Mouse (Mus musculus) stomach, embryonic 15.5 days (tissue): Measurements from ENCODE around the gene Rab5b. TPM values are rescaled to one million over a fixed set of nuclear protein-coding genes. Genes with fewer than 3 reads are reported as not detected.
A peak's percentile ranks its signal among the peaks of the same experiment; 100 is the strongest.

Source experiments
- ATAC-seq: fragments of 200-750 bp; cut with Nextera tagmentation; 2 replicates; pipeline ENCODE4 v1.8.0; 2017; ENCODE audit warnings: low read depth, moderate number of reproducible peaks, moderate TSS enrichment; ENCODE audit not compliant: insufficient read depth, low FRiP score
- H3K27ac ChIP-seq: fragments of 300-500 bp; sonication (generic); 2 replicates; pipeline ENCODE4 v1.5.1; 2015; ENCODE audit warnings: mild to moderate bottlenecking, inconsistent platforms
- H3K27me3 ChIP-seq: fragments of 300-500 bp; sonication (generic); replicated peaks from 2 replicates; pipeline ENCODE4 v1.6.1; 2015; ENCODE audit warnings: inconsistent platforms
- H3K36me3 ChIP-seq: fragments of 300-500 bp; sonication (generic); 2 replicates; pipeline ENCODE4 v1.6.1; 2015; ENCODE audit warnings: inconsistent platforms
- H3K4me1 ChIP-seq: fragments of 300-500 bp; sonication (generic); 2 replicates; pipeline ENCODE4 v1.6.1; 2015; ENCODE audit warnings: inconsistent platforms
- H3K4me2 ChIP-seq: fragments of 300-500 bp; sonication (generic); 2 replicates; pipeline ENCODE4 v1.6.1; 2015; ENCODE audit warnings: mild to moderate bottlenecking, inconsistent platforms
- H3K4me3 ChIP-seq: fragments of 300-500 bp; sonication (generic); replicated peaks from 2 replicates; pipeline ENCODE4 v1.5.1; 2015; ENCODE audit warnings: inconsistent platforms
- H3K9ac ChIP-seq: fragments of 300-500 bp; sonication (generic); 2 replicates; pipeline ENCODE4 v1.6.1; 2015; ENCODE audit warnings: inconsistent platforms
- H3K9me3 ChIP-seq: fragments of 300-500 bp; sonication (generic); 2 replicates; pipeline ENCODE4 v1.6.1; 2016; ENCODE audit warnings: inconsistent platforms
- WGBS: fragments of 180-500 bp; shearing (Covaris S2); methylation state at CpG from one replicate; pipeline ENCODE4 v1.1.7; 2015; 5-methylcytosine and 5-hydroxymethylcytosine counted together
- polyA plus RNA-seq: library from polyadenylated mRNA; unstranded; fragments of >200 nt; fragmentation: Nextera tagmentation; extraction: Ambion mirVana; gene quantifications from 2 replicates; pipeline ENCODE4 v1.2.1, GENCODE M21; 2015

The Rab5b gene
- polyA plus RNA-seq, 1 experiment from 2014 or later, result 68.9 TPM

DNA sequence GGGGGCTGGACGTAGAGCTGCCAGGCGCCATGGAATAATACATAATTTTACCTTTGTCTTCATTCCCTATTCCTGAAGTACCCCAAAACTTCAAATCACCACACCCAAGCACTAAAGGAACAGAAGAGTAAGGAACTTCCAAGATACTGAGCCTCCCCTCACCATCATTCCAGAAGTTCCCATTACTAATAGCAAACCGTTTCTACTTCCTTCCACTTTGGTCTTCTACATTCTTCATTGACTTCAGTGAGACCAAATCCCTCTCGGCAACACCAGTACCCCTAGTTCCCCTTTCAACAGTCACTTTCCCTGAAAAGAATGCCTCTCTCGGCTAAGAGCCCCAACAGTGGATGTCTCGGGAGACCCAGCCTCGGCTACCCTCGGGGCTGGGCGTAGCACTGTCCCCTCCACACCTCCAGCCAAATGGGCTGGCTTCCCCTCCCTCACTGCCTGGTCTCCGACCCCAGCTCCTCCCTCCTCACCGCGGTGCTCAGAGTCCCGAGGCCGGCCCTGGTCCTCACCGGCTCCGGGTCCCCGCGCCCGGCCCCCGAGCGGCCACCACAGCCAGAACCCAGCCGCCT is 563 bp downstream of the Rab5b start:
- Histone ChIP-seq H3K27ac (peak overlapping the region; percentile 99), H3K9ac (peak overlapping the region; percentile 99), H3K9me3 (no peaks in the 10 kb centered on the region), H3K36me3 (peaks cover 21% of the 10 kb centered on the region), H3K4me1 (peaks cover 3% of the 10 kb centered on the region; the same call in 1 of the 2 replicates), H3K4me3 (peak overlapping the region; percentile 95), H3K27me3 (no peaks in the 10 kb centered on the region), H3K4me2 (peak overlapping the region; percentile 65)
- no peak; the same call in 1 of the 2 replicates for ATAC-seq
- under 1% methylated on average over 22 of the region's 22 CpGs for WGBS

DNA sequence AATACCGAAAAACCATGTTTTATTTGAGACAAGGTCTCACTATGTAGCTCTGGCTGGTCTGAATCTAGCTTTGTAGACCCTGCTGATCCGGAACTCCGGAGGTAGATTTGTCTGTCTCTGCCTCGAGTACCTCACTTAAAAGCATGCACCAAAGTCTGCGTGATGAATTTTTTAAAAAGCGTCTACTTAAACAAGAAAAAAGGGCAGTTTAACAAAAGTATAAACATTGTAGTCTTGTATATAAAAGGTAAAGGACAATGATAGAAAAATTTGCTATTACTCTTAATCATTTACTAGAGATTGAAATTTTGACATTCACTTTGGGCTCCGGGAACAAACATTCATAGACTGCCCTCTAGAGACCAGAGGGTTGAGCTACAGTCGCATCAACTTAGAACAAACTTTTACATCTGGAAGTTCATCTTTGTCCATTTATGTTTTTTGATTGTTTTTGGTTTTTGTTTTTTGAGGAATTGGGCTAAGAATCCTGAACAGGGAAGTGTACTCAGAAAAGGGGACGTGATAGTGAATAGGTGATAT is 21.5 kb downstream of the Rab5b start:
- peak overlapping the region; percentile 17; the same call in 1 of the 2 replicates for H3K9ac ChIP-seq
- H3K4me1 ChIP-seq, result peaks cover 7% of the 10 kb centered on the region
- WGBS, result 1% methylated on average over 9 of the region's 9 CpGs
- H3K36me3 ChIP-seq, result 0 out of 2 replicates have a peak, but pooled peaks cover under 1% of the 10 kb centered on the region
- no peaks in the 10 kb centered on the region for H3K27me3 ChIP-seq
- H3K27ac ChIP-seq, result peak overlapping the region; percentile 40
- peak overlapping the region; percentile 69 for H3K4me3 ChIP-seq
- H3K9me3 ChIP-seq, result no peaks in the 10 kb centered on the region
- ATAC-seq, result no peak
- peak overlapping the region; percentile 81 for H3K4me2 ChIP-seq

DNA sequence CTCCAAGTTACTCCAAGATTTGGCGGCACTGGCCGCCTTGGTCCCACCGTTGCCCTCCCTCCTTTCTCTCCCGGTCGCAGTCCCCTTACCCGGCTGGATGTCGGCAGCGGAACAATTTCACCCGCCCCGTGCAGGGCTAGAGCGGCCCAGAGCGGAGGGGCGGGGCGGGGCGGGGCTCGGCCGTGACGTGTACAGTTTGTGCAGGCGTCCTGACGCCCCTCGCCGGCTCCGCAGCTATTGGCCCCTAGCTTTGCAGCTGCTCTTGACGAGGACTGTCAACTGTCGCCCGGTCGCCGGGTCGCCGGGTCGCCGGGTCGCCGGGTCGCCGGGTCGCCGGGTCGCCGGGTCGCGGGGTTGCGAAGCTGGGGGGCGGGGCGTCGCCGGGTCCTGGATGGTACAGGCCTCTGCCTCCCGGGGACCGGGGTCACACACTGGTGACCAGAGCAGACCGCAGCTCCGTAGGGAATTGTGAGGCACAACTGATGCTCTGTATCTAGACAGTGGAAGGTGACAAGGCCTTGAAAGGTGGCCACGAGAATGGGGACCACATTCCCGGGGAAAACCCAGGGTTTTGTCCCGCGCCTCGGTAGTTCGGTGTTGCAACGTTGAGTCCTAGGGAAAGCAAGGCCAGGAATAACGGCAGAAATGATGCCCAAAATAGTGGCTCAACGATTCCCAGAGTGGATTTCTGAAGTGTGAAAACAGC is 22.1 kb downstream of the Rab5b start, which contains the start of gene Suox:
Suox (minus strand) TSS at position 311 of the 706 bp plus-strand sequence.
- Histone ChIP-seq H3K36me3 (no peaks in the 10 kb centered on the region), H3K9ac (peak within 1 kb of the TSS; percentile 17), H3K4me2 (peak within 1 kb of the TSS; percentile 81), H3K4me1 (peaks cover 8% of the 10 kb centered on the region), H3K27me3 (no peaks in the 10 kb centered on the region), H3K9me3 (no peaks in the 10 kb centered on the region), H3K27ac (peak within 1 kb of the TSS; percentile 40), H3K4me3 (peak within 1 kb of the TSS; percentile 69)
- WGBS, result under 1% methylated on average over 59 of the region's 60 CpGs
- peak; percentile 92 for ATAC-seq

DNA sequence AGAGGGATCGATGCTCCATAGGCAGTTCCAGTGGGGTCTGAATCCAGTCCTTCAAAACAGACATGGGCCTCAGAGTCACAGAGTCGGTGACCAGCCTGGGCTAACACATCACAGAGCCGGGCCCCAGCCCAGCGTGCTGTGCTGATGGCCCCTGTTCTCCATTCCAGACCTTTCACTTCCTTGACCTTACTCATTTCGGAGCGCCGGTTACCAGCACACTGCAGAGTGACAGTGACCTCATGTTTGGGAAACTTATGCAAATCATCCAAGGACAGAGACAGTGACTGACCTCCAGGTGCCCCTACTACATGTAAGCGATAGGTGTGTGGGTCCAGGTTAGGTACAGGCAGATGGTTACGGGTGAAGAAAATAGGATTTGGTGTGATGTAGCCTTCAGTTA is 24.9 kb downstream of the Rab5b start:
- Histone ChIP-seq H3K4me2 (no peak overlapping the region), H3K9ac (no peak overlapping the region), H3K36me3 (no peaks in the 10 kb centered on the region), H3K4me3 (no peak overlapping the region), H3K4me1 (peaks cover 15% of the 10 kb centered on the region), H3K27ac (no peak overlapping the region), H3K27me3 (no peaks in the 10 kb centered on the region), H3K9me3 (no peaks in the 10 kb centered on the region)
- no peak for ATAC-seq
- 88% methylated on average over 9 of the region's 9 CpGs for WGBS

GRCm38 (mm10) chr10:128668790-128669672 is 27.0 kb downstream of the Rab5b start:
- Histone ChIP-seq H3K4me2 (peak overlapping the region; percentile 92), H3K4me3 (peak overlapping the region; percentile 80), H3K27ac (peak overlapping the region; percentile 77), H3K9ac (peak overlapping the region; percentile 78), H3K36me3 (no peaks in the 10 kb centered on the region), H3K9me3 (no peaks in the 10 kb centered on the region), H3K4me1 (peaks cover 15% of the 10 kb centered on the region), H3K27me3 (no peaks in the 10 kb centered on the region)
- ATAC-seq, result peak; percentile 27; the same call in 1 of the 2 replicates
- under 1% methylated on average over 42 of the region's 42 CpGs for WGBS

- Histone ChIP-seq H3K36me3 (no peaks in the 10 kb centered on the region), H3K4me1 (peaks cover 8% of the 10 kb centered on the region; the same call in 1 of the 2 replicates), H3K9ac (no peak overlapping the region), H3K4me3 (no peak overlapping the region), H3K4me2 (no peak overlapping the region), H3K9me3 (no peaks in the 10 kb centered on the region), H3K27me3 (no peaks in the 10 kb centered on the region), H3K27ac (no peak overlapping the region)
- no peak for ATAC-seq
- 93% methylated on average over 2 of the region's 2 CpGs for WGBS
These were observed 30.3 kb downstream of the Rab5b start for GRCm38 (mm10) chr10:128665806-128666205.

- Histone ChIP-seq H3K9me3 (no peaks in the 10 kb centered on the region), H3K4me2 (no peak overlapping the region), H3K4me3 (no peak overlapping the region), H3K9ac (no peak overlapping the region), H3K27me3 (no peaks in the 10 kb centered on the region), H3K4me1 (peaks cover 8% of the 10 kb centered on the region; the same call in 1 of the 2 replicates), H3K36me3 (no peaks in the 10 kb centered on the region), H3K27ac (no peak overlapping the region)
- ATAC-seq, result no peak
- 74% methylated on average over 3 of the region's 3 CpGs for WGBS
These were observed 30.8 kb downstream of the Rab5b start for GRCm38 (mm10) chr10:128665307-128665706.

DNA sequence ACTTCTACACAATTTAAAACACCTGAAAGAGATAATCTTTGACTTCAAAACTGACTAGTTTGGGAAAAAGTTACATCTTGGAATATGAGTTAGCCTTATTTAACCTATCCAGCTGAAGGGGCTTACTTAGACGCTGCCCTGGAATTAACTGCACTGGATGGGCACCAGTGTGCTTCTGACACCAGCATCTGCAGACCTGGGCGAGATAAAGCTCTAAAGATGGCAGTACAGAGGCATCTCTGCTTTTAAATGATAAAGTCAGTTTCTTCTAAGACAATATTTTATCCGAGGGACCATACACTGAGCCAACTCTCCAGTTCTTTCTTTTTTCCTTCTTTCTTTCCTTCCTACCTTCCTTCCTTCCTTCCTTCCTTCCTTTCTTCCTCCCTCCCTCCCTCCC is 31.3 kb downstream of the Rab5b start:
- Histone ChIP-seq H3K9me3 (no peaks in the 10 kb centered on the region), H3K27ac (no peak overlapping the region), H3K36me3 (no peaks in the 10 kb centered on the region), H3K4me2 (no peak overlapping the region), H3K4me3 (no peak overlapping the region), H3K9ac (no peak overlapping the region), H3K27me3 (no peaks in the 10 kb centered on the region), H3K4me1 (peaks cover 8% of the 10 kb centered on the region; the same call in 1 of the 2 replicates)
- no peak for ATAC-seq
- WGBS, result 72% methylated on average over 3 of the region's 3 CpGs

- H3K27me3 ChIP-seq, result no peaks in the 10 kb centered on the region
These were observed 32.4 kb downstream of the Rab5b start for GRCm38 (mm10) chr10:128663441-128664220.

DNA sequence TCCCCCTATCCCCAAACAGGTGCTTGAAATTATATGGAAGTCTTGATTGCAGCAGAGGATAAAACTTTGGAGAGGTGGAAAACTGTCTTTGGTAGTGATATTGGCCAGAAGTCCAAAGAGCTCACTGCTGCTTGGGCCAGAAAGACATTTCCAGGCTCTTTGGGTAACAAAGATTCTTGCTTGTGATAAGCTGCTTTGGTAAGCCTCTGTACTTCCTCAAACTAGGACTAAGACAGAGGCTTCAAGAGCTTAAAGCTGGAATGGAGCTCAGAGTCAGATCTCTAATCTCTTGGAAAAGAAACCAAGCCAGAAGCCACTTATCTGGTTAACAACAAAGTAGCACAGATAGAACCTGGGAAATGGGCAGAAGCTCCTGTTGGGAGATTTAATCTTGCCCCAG is 33.6 kb downstream of the Rab5b start:
- Histone ChIP-seq H3K4me3 (no peak overlapping the region), H3K9me3 (no peaks in the 10 kb centered on the region), H3K36me3 (no peaks in the 10 kb centered on the region), H3K27ac (no peak overlapping the region), H3K4me1 (no peaks in the 10 kb centered on the region), H3K27me3 (no peaks in the 10 kb centered on the region), H3K9ac (no peak overlapping the region), H3K4me2 (no peak overlapping the region)
- ATAC-seq, result no peak

More at GRCm38 (mm10) chr10:128663441-128664220, 32.4 kb downstream of the Rab5b start:
- Histone ChIP-seq H3K4me1 (peaks cover 4% of the 10 kb centered on the region; the same call in 1 of the 2 replicates), H3K4me2 (no peak overlapping the region), H3K9ac (no peak overlapping the region), H3K36me3 (no peaks in the 10 kb centered on the region), H3K9me3 (no peaks in the 10 kb centered on the region), H3K4me3 (no peak overlapping the region), H3K27ac (no peak overlapping the region)
- ATAC-seq, result no peak
- WGBS, result 51% methylated on average over 5 of the region's 5 CpGs

GRCm38 (mm10) chr10:128659490-128659889 is 36.6 kb downstream of the Rab5b start:
- Histone ChIP-seq H3K4me3 (no peak overlapping the region), H3K27me3 (no peaks in the 10 kb centered on the region), H3K27ac (no peak overlapping the region), H3K4me2 (no peak overlapping the region), H3K9me3 (no peaks in the 10 kb centered on the region), H3K36me3 (no peaks in the 10 kb centered on the region), H3K9ac (no peak overlapping the region), H3K4me1 (no peaks in the 10 kb centered on the region)
- 38% methylated on average over 9 of the region's 9 CpGs for WGBS
- no peak for ATAC-seq
